Mouse (Mus musculus) midbrain, postnatal 0 days (tissue): Measurements from ENCODE around the gene Itgam. TPM values are rescaled to one million over a fixed set of nuclear protein-coding genes. Genes with fewer than 3 reads are reported as not detected.
"Not testable (repeated sequence)": the region's sequence is repeated elsewhere in the genome, so short reads cannot be mapped to it uniquely, and the experiment has no call there.

Experiments used
- ATAC-seq: fragments of 200-750 bp; cut with Nextera tagmentation; 2 replicates; pipeline ENCODE4 v1.8.0; 2017; ENCODE audit warnings: moderate number of reproducible peaks, mild to moderate bottlenecking, moderate TSS enrichment, moderate library complexity; ENCODE audit not compliant: low FRiP score
- DNase-seq: peaks from one replicate; pipeline ENCODE4 v3.0.0-alpha.2; 2015; ENCODE audit warnings: low spot score
- H3K27ac ChIP-seq: fragments of 300-500 bp; sonication (generic); 2 replicates; pipeline ENCODE4 v1.5.1; 2014; ENCODE audit warnings: low read depth, mild to moderate bottlenecking, low read length, mixed read lengths
- H3K27me3 ChIP-seq: fragments of 300-500 bp; sonication (generic); 2 replicates; pipeline ENCODE4 v1.6.1; 2014; ENCODE audit warnings: low read length, control low read depth, mixed read lengths; ENCODE audit not compliant: insufficient read depth
- H3K36me3 ChIP-seq: fragments of 300-500 bp; sonication (generic); 2 replicates; pipeline ENCODE4 v1.6.1; 2014; ENCODE audit warnings: low read length, control low read depth, mixed read lengths; ENCODE audit not compliant: insufficient read depth
- H3K4me1 ChIP-seq: fragments of 300-500 bp; sonication (generic); 2 replicates; pipeline ENCODE4 v1.6.1; 2014; ENCODE audit warnings: mild to moderate bottlenecking, control low read depth, antibody characterized with exemption, low read length, mixed read lengths; ENCODE audit not compliant: insufficient read depth
- H3K4me2 ChIP-seq: fragments of 300-500 bp; sonication (generic); 2 replicates; pipeline ENCODE4 v1.6.1; 2014; ENCODE audit warnings: low read depth, mild to moderate bottlenecking, low read length, mixed read lengths; ENCODE audit not compliant: poor library complexity, severe bottlenecking
- H3K4me3 ChIP-seq: fragments of 300-500 bp; sonication (generic); 2 replicates; pipeline ENCODE4 v1.5.1; 2014; ENCODE audit warnings: low read depth, mild to moderate bottlenecking, low read length, moderate library complexity
- H3K9ac ChIP-seq: fragments of 300-500 bp; sonication (generic); replicated peaks from 2 replicates; pipeline ENCODE4 v1.6.1; 2014; ENCODE audit warnings: mild to moderate bottlenecking, low read length, moderate library complexity, mixed read lengths; ENCODE audit not compliant: poor library complexity, severe bottlenecking
- H3K9me3 ChIP-seq: fragments of 300-500 bp; sonication (generic); 2 replicates; pipeline ENCODE4 v1.6.1; 2016; ENCODE audit warnings: low read length, control low read depth
- CTCF ChIP-seq: IDR thresholded peaks from 2 replicates; pipeline ENCODE4 v1.5.1; 2016; ENCODE audit warnings: antibody characterized with exemption, mild to moderate bottlenecking
- WGBS: fragments of 180-500 bp; shearing (Covaris S2); extraction: QIAGEN DNeasy Blood & Tissue Kit; methylation state at CpG from one replicate; pipeline ENCODE4 v1.1.7; 2014; 5-methylcytosine and 5-hydroxymethylcytosine counted together
- polyA plus RNA-seq: library from polyadenylated mRNA; unstranded; fragments of >200 nt; fragmentation: Nextera tagmentation; extraction: Ambion mirVana; gene quantifications from 2 replicates; pipeline ENCODE4 v1.2.1, GENCODE M21; 2015
- total RNA-seq: library from RNA; depleted of rRNA; stranded (reverse); fragments of >200 nt; gene quantifications from 2 replicates; pipeline ENCODE4 v1.2.3, GENCODE M21; 2014

The Itgam gene
- total and polyA plus RNA-seq, 2 experiments from 2014 or later = 0.98 to 2.4 TPM

DNA sequence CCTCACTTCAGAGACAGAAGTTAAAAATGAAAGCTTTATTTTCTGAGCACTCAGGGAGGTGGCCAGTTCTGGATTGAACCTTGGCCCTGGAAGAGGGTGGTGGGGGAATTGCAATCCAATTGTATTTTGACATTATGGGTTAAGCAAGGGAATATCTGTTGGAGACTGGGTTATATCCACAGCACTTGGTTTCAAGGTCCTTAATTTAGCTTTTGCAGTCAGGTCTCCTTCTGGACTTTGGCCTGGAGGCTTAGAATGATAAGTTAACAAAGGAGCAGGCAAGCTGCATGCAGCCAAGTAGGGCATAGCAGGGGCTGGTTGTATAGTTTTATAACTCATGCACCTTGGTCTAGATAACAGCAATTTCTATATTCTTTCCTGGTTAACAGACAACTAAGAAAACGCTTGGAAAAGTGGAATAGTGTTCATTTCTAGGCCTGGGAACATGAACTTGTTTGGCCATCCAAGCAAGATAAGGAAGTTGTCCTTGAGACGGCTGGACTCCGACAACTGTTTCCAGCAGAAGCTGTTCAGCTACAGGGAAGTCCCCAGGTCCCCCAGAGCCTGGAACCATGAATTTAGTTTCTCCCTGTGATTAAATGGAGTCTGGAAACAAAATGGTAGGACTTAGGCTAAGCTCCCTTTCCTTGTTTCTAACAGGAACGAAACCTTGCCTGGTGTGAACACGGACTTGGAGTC is 30.0 kb upstream of the Itgam start:
- ATAC-seq = no peak
- Histone ChIP-seq H3K27ac (no peak overlapping the region), H3K9me3 (no peaks in the 10 kb centered on the region), H3K4me1 (no peaks in the 10 kb centered on the region), H3K36me3 (no peaks in the 10 kb centered on the region), H3K4me3 (no peak overlapping the region), H3K27me3 (no peaks in the 10 kb centered on the region), H3K9ac (no peak overlapping the region), H3K4me2 (no peak overlapping the region)
- no peak for TF ChIP-seq CTCF
- no peak for DNase-seq
- WGBS = 93% methylated on average over 5 of the region's 5 CpGs

DNA sequence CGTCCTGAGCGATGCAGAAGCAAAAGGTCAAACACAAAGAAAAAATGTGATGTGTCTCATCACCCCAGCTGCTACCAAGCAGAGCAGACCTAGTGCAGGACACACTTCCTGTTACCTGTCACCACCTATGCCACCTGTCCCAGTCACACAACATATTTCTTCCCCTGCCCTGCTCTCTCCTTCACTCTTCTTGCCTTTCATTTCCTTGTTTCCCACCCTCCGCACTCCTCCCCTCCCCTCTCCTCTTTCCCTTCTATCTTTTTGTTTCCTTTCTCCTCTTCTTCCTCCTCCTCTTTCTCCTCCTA is 29.5 kb upstream of the Itgam start:
- no peak for TF ChIP-seq CTCF
- 89% methylated on average over 3 of the region's 3 CpGs for WGBS
- Histone ChIP-seq H3K4me1 (no peaks in the 10 kb centered on the region), H3K4me2 (no peak overlapping the region), H3K9ac (no peak overlapping the region), H3K27ac (no peak overlapping the region), H3K27me3 (no peaks in the 10 kb centered on the region), H3K9me3 (no peaks in the 10 kb centered on the region), H3K36me3 (no peaks in the 10 kb centered on the region), H3K4me3 (no peak overlapping the region)
- no peak for ATAC-seq
- no peak for DNase-seq

- H3K27me3 ChIP-seq = no peaks in the 10 kb centered on the region
- H3K4me2 ChIP-seq = no peak overlapping the region
- DNase-seq (no peak), ATAC-seq (no peak)
- no peak overlapping the region for H3K9ac ChIP-seq
- no peaks in the 10 kb centered on the region for H3K36me3 ChIP-seq
- no peak overlapping the region for H3K4me3 ChIP-seq
- 94% methylated on average over 4 of the region's 4 CpGs for WGBS
- H3K9me3 ChIP-seq = no peaks in the 10 kb centered on the region
- TF ChIP-seq CTCF = no peak
- no peaks in the 10 kb centered on the region for H3K4me1 ChIP-seq
- H3K27ac ChIP-seq = no peak overlapping the region
Measured at GRCm38 (mm10) chr7:128033616-128034015, 28.8 kb upstream of the Itgam start.

DNA sequence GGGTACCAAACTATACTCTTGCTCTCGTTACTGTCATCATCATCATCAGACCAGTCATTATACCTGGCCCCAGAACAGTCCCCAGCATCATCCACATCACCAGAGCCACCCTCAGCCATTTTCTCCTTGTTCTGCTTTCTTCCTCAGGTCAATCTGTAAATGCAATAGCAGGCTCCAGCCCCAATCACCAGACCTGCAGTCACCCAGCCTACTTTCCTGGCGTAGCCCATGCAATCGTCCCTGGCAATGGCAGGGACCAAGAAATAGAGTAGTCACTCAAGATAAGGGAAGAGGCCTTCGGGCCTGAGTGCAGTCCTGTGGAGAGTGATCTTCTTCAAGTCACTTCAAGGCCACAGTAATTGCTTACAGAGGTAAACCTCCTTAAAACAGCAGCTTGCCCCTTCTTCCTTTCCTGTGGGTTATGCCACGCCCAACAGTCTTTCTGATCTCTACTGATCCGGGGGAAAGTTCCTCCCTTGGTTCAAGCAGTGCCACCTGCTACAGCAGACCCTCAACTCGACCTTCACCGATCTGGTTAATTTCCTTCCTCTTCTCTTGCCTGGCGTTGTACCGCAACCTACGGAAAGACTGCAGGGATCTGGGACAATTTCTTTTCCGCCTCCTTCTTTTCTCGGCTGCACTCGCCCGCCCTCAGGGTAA is 20.1 kb upstream of the Itgam start:
- WGBS = 85% methylated on average over 15 of the region's 15 CpGs
- not testable (repeated sequence) for ATAC-seq, H3K9ac ChIP-seq, H3K4me3 ChIP-seq, DNase-seq, H3K27ac ChIP-seq, H3K27me3 ChIP-seq, H3K4me1 ChIP-seq, H3K4me2 ChIP-seq, H3K9me3 ChIP-seq, H3K36me3 ChIP-seq

DNA sequence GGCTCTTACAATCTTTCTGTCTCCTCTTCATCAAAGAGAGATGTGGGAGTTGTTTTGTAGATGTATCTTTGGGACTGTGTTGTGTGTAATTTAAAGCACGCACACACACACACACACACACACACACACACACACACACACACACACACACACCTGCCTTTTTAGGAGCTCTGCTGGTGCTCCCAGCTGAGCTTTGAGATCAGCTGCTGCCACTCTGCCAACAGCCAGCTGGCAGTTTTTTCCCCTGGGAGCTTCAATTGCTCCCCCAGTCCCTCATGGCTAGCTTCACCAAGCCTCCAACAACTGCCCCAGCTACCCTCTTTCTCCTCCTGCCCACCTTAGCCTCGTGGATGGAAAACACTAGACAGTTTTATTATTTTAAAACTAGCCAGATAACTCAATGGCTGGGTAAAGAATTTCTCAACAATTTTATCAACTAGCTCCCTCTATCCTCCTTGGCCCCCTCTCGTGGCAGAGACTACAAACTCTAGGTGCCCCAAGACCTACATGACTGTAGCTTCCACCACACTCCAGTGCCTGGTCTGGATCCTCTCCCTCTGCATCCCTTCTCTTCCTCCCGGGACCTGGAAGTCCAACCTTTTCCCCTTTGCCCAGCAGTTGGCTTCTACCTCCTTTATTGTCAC is 18.2 kb upstream of the Itgam start:
- no peak for TF ChIP-seq CTCF
- ATAC-seq = no peak
- H3K4me1 ChIP-seq = no peaks in the 10 kb centered on the region
- no peak overlapping the region for H3K27ac ChIP-seq
- no peaks in the 10 kb centered on the region for H3K27me3 ChIP-seq
- H3K4me2 ChIP-seq = no peak overlapping the region
- H3K4me3 ChIP-seq = no peak overlapping the region
- H3K36me3 ChIP-seq = no peaks in the 10 kb centered on the region
- no peak overlapping the region for H3K9ac ChIP-seq
- DNase-seq = no peak
- no peaks in the 10 kb centered on the region for H3K9me3 ChIP-seq
- WGBS = 72% methylated on average over 4 of the region's 4 CpGs

- Histone ChIP-seq H3K4me3 (no peak overlapping the region), H3K4me1 (no peaks in the 10 kb centered on the region), H3K4me2 (no peak overlapping the region), H3K9ac (no peak overlapping the region), H3K27me3 (no peaks in the 10 kb centered on the region), H3K36me3 (no peaks in the 10 kb centered on the region), H3K27ac (no peak overlapping the region), H3K9me3 (no peaks in the 10 kb centered on the region)
- DNase-seq = no peak
- 58% methylated on average over 2 of the region's 2 CpGs for WGBS
- no peak for TF ChIP-seq CTCF
- no peak for ATAC-seq
Measured at GRCm38 (mm10) chr7:128045640-128046039, 16.8 kb upstream of the Itgam start.
